In genomic region chr1:167661123-167661522, GRCm38 (mm10) we compare ENCODE assay signal across 9 mouse cellular contexts. TPM values are rescaled to one million over a fixed set of nuclear protein-coding genes. Genes with fewer than 3 reads are reported as not detected.
A peak's percentile ranks its signal among the peaks of the same experiment; 100 is the strongest.
DNase-seq lines count a peak whose midpoint lies in the region; ATAC-seq lines count a peak whose summit lies in the region.
"Had no signal": no experiment of that assay in that cellular context is flagged by ENCODE, and none has a peak within 500 bp of the region (broad histone marks: within the 10 kb centered on the region; RNA-seq: fewer than 3 reads in every experiment).

No protein-coding gene starts in this region.

- H3K4me2 ChIP-seq in kidney, embryonic 16.5 days (replicated peaks; ENCODE audit: low read depth, low read length) = peak overlapping the region; percentile 50
- H3K4me2 ChIP-seq in embryonic facial prominence, embryonic 15.5 days (replicated peaks) = peak overlapping the region; percentile 54
- peak overlapping the region; percentile 54 for H3K4me2 ChIP-seq in heart, embryonic 16.5 days (ENCODE audit: low read depth, low read length)

- H3K4me3 ChIP-seq in kidney, embryonic 16.5 days (ENCODE audit: low read length) = peak overlapping the region; percentile 18
- peak overlapping the region; percentile 27 for H3K4me3 ChIP-seq in embryonic facial prominence, embryonic 15.5 days (replicated peaks)
- H3K4me3 ChIP-seq in heart, embryonic 16.5 days (ENCODE audit: low read length) = peak overlapping the region; percentile 25

- H3K27me3 ChIP-seq in kidney, embryonic 16.5 days (ENCODE audit: insufficient read depth, low read length) = peaks cover 49% of the 10 kb centered on the region
- H3K27me3 ChIP-seq in embryonic facial prominence, embryonic 15.5 days = peaks cover 28% of the 10 kb centered on the region
- H3K27me3 ChIP-seq in heart, embryonic 16.5 days (ENCODE audit: control insufficient read depth, insufficient read depth, low read length) = peaks cover 32% of the 10 kb centered on the region

- no peaks in the 10 kb centered on the region for H3K9me3 ChIP-seq in kidney, embryonic 16.5 days (ENCODE audit: low read length)
- H3K9me3 ChIP-seq in embryonic facial prominence, embryonic 15.5 days (replicated peaks) = no peaks in the 10 kb centered on the region
- H3K9me3 ChIP-seq in heart, embryonic 16.5 days (replicated peaks; ENCODE audit: control insufficient read depth, low read length) = no peaks in the 10 kb centered on the region

- peaks cover 12% of the 10 kb centered on the region for H3K4me1 ChIP-seq in kidney, embryonic 16.5 days (ENCODE audit: insufficient read depth, low read length)
- peaks cover 19% of the 10 kb centered on the region for H3K4me1 ChIP-seq in embryonic facial prominence, embryonic 15.5 days
- peaks cover 10% of the 10 kb centered on the region for H3K4me1 ChIP-seq in heart, embryonic 16.5 days (ENCODE audit: control insufficient read depth, insufficient read depth, low read length)

- peak; percentile 23; the same call in 1 of the 2 replicates for ATAC-seq in kidney, embryonic 16.5 days (ENCODE audit: low FRiP score, low TSS enrichment)
- peak; percentile 72 for ATAC-seq in embryonic facial prominence, embryonic 15.5 days (ENCODE audit: insufficient number of reproducible peaks, low FRiP score, low TSS enrichment, low read depth)
- peak; percentile 55; the same call in 1 of the 2 replicates for ATAC-seq in heart, embryonic 16.5 days (replicated peaks; ENCODE audit: extremely low read depth, insufficient read depth, low FRiP score)
- no peak for ATAC-seq in megakaryocyte, adult 5-6 weeks (ENCODE audit: poor library complexity, severe bottlenecking)

- under 1% methylated on average over 19 of the region's 19 CpGs for WGBS in kidney, embryonic 16.5 days
- 2% methylated on average over 19 of the region's 19 CpGs for WGBS in embryonic facial prominence, embryonic 15.5 days
- under 1% methylated on average over 19 of the region's 19 CpGs for WGBS in heart, embryonic 16.5 days

- DNase-seq in kidney, adult 9 months = no peak
- DNase-seq in lung, postnatal 14 days = peak; percentile 12
- peak; percentile 18 to 61 for DNase-seq in urinary bladder, postnatal 4 days (ENCODE audit: low spot score in 2 of 2)
- DNase-seq in adrenal gland, postnatal 10 days = no peak

- H3K27ac ChIP-seq in kidney, embryonic 16.5 days (ENCODE audit: low read length) = no peak overlapping the region
- 0 out of 2 replicates have a peak overlapping the region, but pooled peaks have one; percentile 48 for H3K27ac ChIP-seq in embryonic facial prominence, embryonic 15.5 days (replicated peaks)
- no peak overlapping the region for H3K27ac ChIP-seq in heart, embryonic 16.5 days (ENCODE audit: low read length)

- H3K36me3 ChIP-seq in kidney, embryonic 16.5 days (ENCODE audit: insufficient read depth, low read length) = no peaks in the 10 kb centered on the region
- H3K36me3 ChIP-seq in embryonic facial prominence, embryonic 15.5 days = no peaks in the 10 kb centered on the region
- H3K36me3 ChIP-seq in heart, embryonic 16.5 days (ENCODE audit: control insufficient read depth, insufficient read depth) = no peaks in the 10 kb centered on the region

- no peak overlapping the region for H3K9ac ChIP-seq in kidney, embryonic 16.5 days (replicated peaks; ENCODE audit: low read length)
- H3K9ac ChIP-seq in embryonic facial prominence, embryonic 15.5 days = no peak overlapping the region
- H3K9ac ChIP-seq in heart, embryonic 16.5 days (ENCODE audit: low read length) = no peak overlapping the region; the same call in 1 of the 2 replicates

RNA-seq across cellular contexts. Expression of gene Lmx1a, which starts 27.9 kb away (rescaled TPM):
- 0.05 TPM in 2 replicates for polyA plus RNA-seq in kidney, embryonic 16.5 days (2015; fragmentation: Nextera tagmentation; extraction: Ambion mirVana)
- polyA plus RNA-seq in embryonic facial prominence, embryonic 15.5 days (2015; fragmentation: Nextera tagmentation; extraction: Ambion mirVana) = 0.93 and 1.2 TPM in 2 replicates
- 0.06 TPM in 1 of 2 replicates, not detected in the other for polyA plus RNA-seq in heart, embryonic 16.5 days (2015; fragmentation: Nextera tagmentation; extraction: Ambion mirVana)
- total RNA-seq in adrenal gland, postnatal 10 days (2021) = under 1 TPM; 0.15 to 0.21 TPM
- total RNA-seq in megakaryocyte, adult 5-6 weeks (2015) = not detected in 2 replicates
- not detected in 2 replicates for total RNA-seq in megakaryocyte, adult 5-6 weeks (2017)
- total RNA-seq: MEL had no signal

Comparison
In these comparisons a context has a peak if more than half of its experiments do, and no peak if none do; other contexts are left out.
1. DNase-seq: peak in lung, postnatal 14 days (single experiment) and urinary bladder, postnatal 4 days (2 of 2); none in kidney, adult 9 months (single experiment) and adrenal gland, postnatal 10 days (single experiment).
2. Peak in every context shown above with its lines, with median percentiles within 50 percentile points of each other: H3K4me2 ChIP-seq and H3K4me3 ChIP-seq.